Mouse (Mus musculus) embryonic facial prominence, embryonic 10.5 days (tissue): Measurements from ENCODE around the gene Auh. TPM values are rescaled to one million over a fixed set of nuclear protein-coding genes. Genes with fewer than 3 reads are reported as not detected.
A peak's percentile ranks its signal among the peaks of the same experiment; 100 is the strongest.

Experiments
- DNase-seq: peaks from one replicate; pipeline ENCODE4 v3.0.0-alpha.2; 2017; ENCODE audit warnings: low spot score
- H3K27ac ChIP-seq: fragments of 300-500 bp; sonication (generic); replicated peaks from 2 replicates; pipeline ENCODE4 v1.5.1; 2016; ENCODE audit warnings: mild to moderate bottlenecking
- H3K27me3 ChIP-seq: fragments of 300-500 bp; sonication (generic); replicated peaks from 2 replicates; pipeline ENCODE4 v1.6.1; 2016; ENCODE audit warnings: low read depth, mild to moderate bottlenecking; ENCODE audit not compliant: poor library complexity, severe bottlenecking
- H3K36me3 ChIP-seq: fragments of 300-500 bp; sonication (generic); replicated peaks from 2 replicates; pipeline ENCODE4 v1.6.1; 2016; ENCODE audit warnings: mild to moderate bottlenecking, moderate library complexity
- H3K4me1 ChIP-seq: fragments of 300-500 bp; sonication (generic); 2 replicates; pipeline ENCODE4 v1.6.1; 2016
- H3K4me3 ChIP-seq: fragments of 300-500 bp; sonication (generic); 2 replicates; pipeline ENCODE4 v1.5.1; 2016; ENCODE audit warnings: mild to moderate bottlenecking, moderate library complexity
- H3K9me3 ChIP-seq: fragments of 300-500 bp; sonication (generic); 2 replicates; pipeline ENCODE4 v1.6.1; 2016; ENCODE audit warnings: mild to moderate bottlenecking
- WGBS: fragments of 180-500 bp; shearing (Covaris S2); methylation state at CpG from one replicate; pipeline ENCODE4 v1.1.7; 2016; 5-methylcytosine and 5-hydroxymethylcytosine counted together
- polyA plus RNA-seq: library from polyadenylated mRNA; unstranded; fragments of >200 nt; fragmentation: Nextera tagmentation; extraction: Ambion mirVana; gene quantifications from 2 replicates; pipeline ENCODE4 v1.2.1, GENCODE M21; 2016

Gene Auh
- polyA plus RNA-seq, 1 experiment from 2014 or later = 32.9 TPM

GRCm38 (mm10) chr13:52845618-52846017 is 83.9 kb downstream of the Auh start:
- DNase-seq = no peak
- Histone ChIP-seq H3K9me3 (no peaks in the 10 kb centered on the region), H3K36me3 (no peaks in the 10 kb centered on the region), H3K27me3 (no peaks in the 10 kb centered on the region), H3K4me3 (no peak overlapping the region), H3K4me1 (peaks cover 19% of the 10 kb centered on the region), H3K27ac (no peak overlapping the region)
- WGBS = 92% methylated on average over 4 of the region's 4 CpGs

- WGBS = 86% methylated on average over 10 of the region's 10 CpGs
- H3K4me1 ChIP-seq = peaks cover 19% of the 10 kb centered on the region
- H3K4me3 ChIP-seq = no peak overlapping the region
- DNase-seq = no peak
- no peaks in the 10 kb centered on the region for H3K27me3 ChIP-seq
- no peaks in the 10 kb centered on the region for H3K9me3 ChIP-seq
- H3K27ac ChIP-seq = no peak overlapping the region
- H3K36me3 ChIP-seq = no peaks in the 10 kb centered on the region; the same call in 1 of the 2 replicates
Observed at GRCm38 (mm10) chr13:52843536-52844178, 85.8 kb downstream of the Auh start.

DNA sequence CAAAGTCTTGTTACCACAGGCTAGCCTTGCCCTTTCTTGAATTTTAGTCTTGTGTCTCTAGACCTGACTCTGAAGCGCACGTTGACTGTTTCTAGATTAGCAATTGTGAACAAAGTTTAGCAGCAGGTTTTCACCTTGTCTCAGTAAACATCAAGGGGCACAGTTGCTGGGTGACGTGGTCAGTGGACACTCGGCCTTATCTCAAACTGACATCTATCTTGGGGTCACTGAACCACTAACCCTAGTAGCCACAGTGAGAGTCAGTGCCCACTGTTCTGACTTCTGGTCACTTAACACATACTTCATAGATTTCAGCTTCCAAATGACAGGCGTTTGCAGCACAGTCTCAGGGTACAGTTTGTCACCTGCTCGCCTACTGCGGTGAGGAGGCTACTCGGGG is 93.2 kb downstream of the Auh start:
- 92% methylated on average over 8 of the region's 8 CpGs for WGBS

DNA sequence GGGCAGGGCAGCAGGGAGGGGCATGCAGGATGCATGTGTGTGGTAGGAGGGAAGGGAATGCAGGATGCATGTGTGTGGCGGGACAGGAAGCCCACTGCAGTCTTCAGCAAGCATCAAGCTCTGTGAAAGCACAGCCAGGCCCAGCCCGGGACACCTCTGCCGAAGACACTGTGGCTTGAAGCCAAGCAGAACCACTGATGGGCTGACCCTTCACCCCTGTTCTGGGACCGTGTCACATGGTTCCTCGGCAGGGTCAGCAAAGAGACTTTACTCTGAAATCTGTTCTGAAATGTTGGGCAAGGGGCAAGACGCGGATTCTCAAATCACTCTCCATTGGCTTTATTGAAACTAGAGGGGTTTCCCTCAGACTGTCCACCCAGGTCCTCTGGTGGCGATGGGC is 94.9 kb downstream of the Auh start:
- no peaks in the 10 kb centered on the region for H3K27me3 ChIP-seq

More for the DNA sequence above, 93.2 kb downstream of the Auh start:
- no peak for DNase-seq
- Histone ChIP-seq H3K27ac (no peak overlapping the region), H3K36me3 (peaks cover 26% of the 10 kb centered on the region), H3K9me3 (no peaks in the 10 kb centered on the region), H3K4me1 (0 out of 2 replicates have a peak, but pooled peaks cover 4% of the 10 kb centered on the region), H3K4me3 (no peak overlapping the region), H3K27me3 (no peaks in the 10 kb centered on the region)

DNA sequence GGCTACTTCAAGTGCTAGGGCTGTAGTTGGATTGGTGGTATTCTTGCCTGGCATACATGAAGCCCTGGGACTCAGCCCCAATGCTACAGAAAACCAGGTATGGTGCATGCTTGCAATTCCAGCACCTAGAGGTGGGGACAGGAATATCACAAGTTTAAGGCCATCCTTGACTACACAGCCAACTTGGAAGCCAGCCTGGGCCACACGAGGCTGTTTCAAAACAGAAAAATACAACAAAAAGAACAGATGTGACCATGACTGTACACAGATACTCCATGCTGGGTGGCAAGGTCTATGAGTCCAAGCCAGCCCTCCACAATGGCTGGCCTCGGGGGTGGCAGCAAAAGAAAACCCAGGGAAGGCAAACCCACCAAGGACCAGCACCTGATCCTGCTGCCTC is 95.7 kb downstream of the Auh start:
- Histone ChIP-seq H3K4me3 (no peak overlapping the region), H3K36me3 (peaks cover 26% of the 10 kb centered on the region), H3K9me3 (no peaks in the 10 kb centered on the region), H3K27me3 (no peaks in the 10 kb centered on the region), H3K4me1 (peaks cover 16% of the 10 kb centered on the region), H3K27ac (no peak overlapping the region)
- no peak for DNase-seq
- WGBS = 94% methylated on average over 2 of the region's 2 CpGs

More for the DNA sequence above, 94.9 kb downstream of the Auh start:
- no peak overlapping the region for H3K4me3 ChIP-seq
- H3K9me3 ChIP-seq = no peaks in the 10 kb centered on the region
- H3K27ac ChIP-seq = no peak overlapping the region
- WGBS = 84% methylated on average over 8 of the region's 8 CpGs
- H3K36me3 ChIP-seq = peaks cover 26% of the 10 kb centered on the region
- H3K4me1 ChIP-seq = 0 out of 2 replicates have a peak, but pooled peaks cover 8% of the 10 kb centered on the region
- no peak for DNase-seq

DNA sequence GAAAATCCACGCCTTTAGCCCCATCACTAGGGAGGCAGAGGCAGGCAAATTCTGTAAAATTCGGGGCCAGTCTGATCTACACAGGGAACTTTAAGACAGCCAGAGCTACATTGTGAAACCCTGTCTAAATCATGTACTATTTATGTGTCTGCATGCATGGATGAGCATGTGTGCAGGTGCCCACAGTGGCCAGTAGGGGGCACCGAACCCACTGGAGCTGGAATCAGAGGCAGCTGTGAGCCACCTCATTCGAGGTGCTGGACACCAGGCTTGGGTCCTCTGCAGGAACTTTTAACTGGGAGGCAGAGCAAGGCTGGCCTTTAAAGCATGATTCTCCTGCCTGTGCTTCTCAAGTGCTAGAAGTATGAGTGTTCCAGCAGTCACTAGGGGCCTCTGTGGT is 96.3 kb downstream of the Auh start:
- 74% methylated on average over 4 of the region's 4 CpGs for WGBS
- Histone ChIP-seq H3K9me3 (no peaks in the 10 kb centered on the region), H3K4me3 (no peak overlapping the region), H3K4me1 (peaks cover 21% of the 10 kb centered on the region), H3K27me3 (no peaks in the 10 kb centered on the region), H3K27ac (no peak overlapping the region), H3K36me3 (peaks cover 26% of the 10 kb centered on the region)
- DNase-seq = no peak

GRCm38 (mm10) chr13:52832481-52833170 is 96.9 kb downstream of the Auh start:
- Histone ChIP-seq H3K4me3 (no peak overlapping the region), H3K4me1 (peaks cover 23% of the 10 kb centered on the region), H3K9me3 (no peaks in the 10 kb centered on the region), H3K27ac (no peak overlapping the region), H3K36me3 (peaks cover 20% of the 10 kb centered on the region), H3K27me3 (no peaks in the 10 kb centered on the region)
- WGBS = 88% methylated on average over 8 of the region's 8 CpGs
- DNase-seq = no peak

DNA sequence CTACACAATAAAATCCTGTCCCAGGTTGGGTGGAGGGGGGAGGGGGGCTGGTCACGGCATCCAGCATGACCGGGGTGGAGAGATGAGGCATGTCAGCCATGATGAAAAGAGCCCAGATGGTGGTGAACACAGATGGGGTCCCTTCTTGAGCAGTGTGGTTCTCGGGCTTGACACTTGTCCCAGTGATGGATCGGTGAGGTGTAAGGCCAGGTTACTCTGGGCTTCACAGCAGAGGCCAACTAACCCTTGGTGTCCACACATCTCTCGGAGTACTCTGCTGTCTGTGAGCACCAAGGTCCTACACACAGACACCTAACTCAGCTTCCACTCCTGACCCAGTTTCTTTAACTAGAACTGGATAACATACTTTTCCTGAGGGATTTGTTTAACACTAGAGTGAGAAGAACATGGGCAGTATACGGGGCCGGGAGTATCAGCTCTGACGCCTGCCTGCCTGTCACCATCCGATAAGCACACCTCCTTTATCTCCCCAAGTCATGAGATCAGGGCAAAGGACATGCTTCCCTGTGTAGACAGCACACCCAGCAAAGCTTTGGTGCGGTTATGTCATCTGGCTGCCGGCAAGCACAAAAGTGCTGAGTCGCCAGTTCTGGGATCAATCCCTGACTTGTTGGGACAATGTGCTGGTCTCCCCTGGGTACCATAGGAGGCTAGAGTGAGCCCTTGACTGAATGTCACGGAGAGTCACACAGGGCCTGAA is 98.3 kb downstream of the Auh start:
- Histone ChIP-seq H3K4me3 (no peak overlapping the region), H3K27ac (no peak overlapping the region), H3K4me1 (peaks cover 23% of the 10 kb centered on the region), H3K36me3 (peaks cover 6% of the 10 kb centered on the region), H3K9me3 (no peaks in the 10 kb centered on the region), H3K27me3 (no peaks in the 10 kb centered on the region)
- no peak for DNase-seq
- 89% methylated on average over 13 of the region's 13 CpGs for WGBS

GRCm38 (mm10) chr13:52828946-52829523 is 100.4 kb downstream of the Auh start:
- peaks cover 26% of the 10 kb centered on the region for H3K4me1 ChIP-seq
- H3K4me3 ChIP-seq = no peak overlapping the region
- no peaks in the 10 kb centered on the region for H3K9me3 ChIP-seq
- no peaks in the 10 kb centered on the region for H3K36me3 ChIP-seq
- H3K27me3 ChIP-seq = no peaks in the 10 kb centered on the region
- WGBS = 70% methylated on average over 12 of the region's 12 CpGs
- H3K27ac ChIP-seq = 0 out of 2 replicates have a peak overlapping the region, but pooled peaks have one; percentile 58
- DNase-seq = no peak

GRCm38 (mm10) chr13:52828217-52828616 is 101.3 kb downstream of the Auh start:
- H3K27ac ChIP-seq = no peak overlapping the region
- no peaks in the 10 kb centered on the region for H3K9me3 ChIP-seq
- H3K4me3 ChIP-seq = no peak overlapping the region
- peaks cover 28% of the 10 kb centered on the region for H3K4me1 ChIP-seq
- H3K36me3 ChIP-seq = no peaks in the 10 kb centered on the region
- DNase-seq = no peak
- 0 out of 2 replicates have a peak, but pooled peaks cover 3% of the 10 kb centered on the region for H3K27me3 ChIP-seq
- 63% methylated on average over 2 of the region's 2 CpGs for WGBS

DNA sequence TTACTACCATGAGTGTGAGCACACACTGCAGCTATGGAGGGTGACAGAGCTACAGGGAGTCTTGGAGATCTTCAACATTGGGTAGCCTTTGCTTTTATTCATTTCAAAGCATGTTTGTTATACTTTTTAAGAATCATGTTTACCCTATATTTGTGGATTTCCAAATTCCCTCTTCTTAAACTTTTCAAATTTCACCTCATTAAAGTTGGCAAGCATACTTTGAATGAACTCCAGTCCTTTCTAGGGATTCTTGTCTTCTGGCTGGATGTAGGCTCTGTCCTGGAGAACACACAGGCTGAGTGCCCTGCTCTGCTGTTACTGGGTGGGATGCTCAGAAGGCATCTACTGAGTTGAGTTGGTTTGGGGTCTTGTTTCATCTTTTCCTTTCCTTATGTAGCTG is 102.8 kb downstream of the Auh start:
- no peak for DNase-seq
- no peaks in the 10 kb centered on the region for H3K9me3 ChIP-seq
- no peaks in the 10 kb centered on the region for H3K36me3 ChIP-seq
- peaks cover 44% of the 10 kb centered on the region for H3K4me1 ChIP-seq
- H3K27ac ChIP-seq = no peak overlapping the region
- H3K4me3 ChIP-seq = no peak overlapping the region
- H3K27me3 ChIP-seq = 0 out of 2 replicates have a peak, but pooled peaks cover 5% of the 10 kb centered on the region

DNA sequence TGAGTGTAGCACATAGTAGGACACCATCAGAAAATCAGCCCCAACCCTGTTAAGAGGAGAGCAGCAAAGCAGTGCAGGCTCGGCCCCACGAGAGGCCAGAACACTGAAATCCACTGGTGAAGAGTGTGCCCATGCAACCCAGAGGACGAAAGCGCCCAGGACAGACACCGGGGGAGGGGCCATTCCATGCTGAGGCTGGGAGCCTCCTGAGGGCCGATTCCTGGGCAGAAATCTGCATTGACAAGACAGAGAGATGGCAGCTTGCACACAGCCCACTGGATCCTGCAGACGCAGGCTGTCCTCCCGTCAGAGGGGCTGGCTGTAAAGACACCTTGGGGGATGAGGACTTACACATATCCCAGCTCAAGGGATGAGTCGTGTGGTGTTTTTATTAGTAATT is 104.7 kb downstream of the Auh start:
- no peak for DNase-seq
- WGBS = 66% methylated on average over 9 of the region's 9 CpGs
- H3K4me1 ChIP-seq = peaks cover 59% of the 10 kb centered on the region

More for the DNA sequence above, 104.7 kb downstream of the Auh start:
- Histone ChIP-seq H3K27ac (no peak overlapping the region), H3K27me3 (0 out of 2 replicates have a peak, but pooled peaks cover 14% of the 10 kb centered on the region), H3K9me3 (no peaks in the 10 kb centered on the region), H3K36me3 (no peaks in the 10 kb centered on the region), H3K4me3 (no peak overlapping the region)
